Mouse (Mus musculus): Measurements from ENCODE around the gene Elovl6. TPM values are rescaled to one million over a fixed set of nuclear protein-coding genes. Genes with fewer than 3 reads are reported as not detected.

The Elovl6 gene
- polyA plus RNA-seq, 1 experiment from 2014 or later: 33.4 TPM

GRCm38 (mm10) chr3:129571642-129572041, 39.5 kb downstream of the Elovl6 start:
- Histone ChIP-seq H3K27me3 (no peaks in the 10 kb centered on the region), H3K9ac (no peak overlapping the region), H3K36me3 (peaks cover 13% of the 10 kb centered on the region), H3K27ac (no peak overlapping the region), H3K9me3 (no peaks in the 10 kb centered on the region), H3K4me2 (replicated peaks) (no peak overlapping the region), H3K4me3 (no peak overlapping the region), H3K4me1 (peaks cover 8% of the 10 kb centered on the region; the same call in 1 of the 2 replicates)
- 90% methylated on average over 5 of the region's 5 CpGs for WGBS
- ATAC-seq (ENCODE audit: low FRiP score, low read depth): no peak

- H3K9ac ChIP-seq: no peak overlapping the region
These were observed 40.8 kb downstream of the Elovl6 start for GRCm38 (mm10) chr3:129572959-129573358.

GRCm38 (mm10) chr3:129573609-129574008, 41.5 kb downstream of the Elovl6 start:
- Histone ChIP-seq H3K9ac (no peak overlapping the region), H3K4me1 (peaks cover 5% of the 10 kb centered on the region; the same call in 1 of the 2 replicates), H3K9me3 (no peaks in the 10 kb centered on the region), H3K36me3 (peaks cover 15% of the 10 kb centered on the region), H3K27me3 (no peaks in the 10 kb centered on the region), H3K27ac (no peak overlapping the region), H3K4me3 (no peak overlapping the region), H3K4me2 (replicated peaks) (no peak overlapping the region)
- 91% methylated on average over 4 of the region's 4 CpGs for WGBS
- no peak for ATAC-seq (ENCODE audit: low FRiP score, low read depth)

More at GRCm38 (mm10) chr3:129572959-129573358, 40.8 kb downstream of the Elovl6 start:
- H3K4me3 ChIP-seq: no peak overlapping the region
- no peak overlapping the region for H3K4me2 ChIP-seq (replicated peaks)
- H3K36me3 ChIP-seq: peaks cover 15% of the 10 kb centered on the region
- WGBS: 78% methylated on average over 4 of the region's 4 CpGs
- H3K27me3 ChIP-seq: no peaks in the 10 kb centered on the region
- no peak for ATAC-seq (ENCODE audit: low FRiP score, low read depth)
- no peaks in the 10 kb centered on the region for H3K9me3 ChIP-seq
- H3K27ac ChIP-seq: no peak overlapping the region
- H3K4me1 ChIP-seq: peaks cover 5% of the 10 kb centered on the region; the same call in 1 of the 2 replicates

GRCm38 (mm10) chr3:129575086-129575485, 42.9 kb downstream of the Elovl6 start:
- Histone ChIP-seq H3K4me3 (no peak overlapping the region), H3K9me3 (no peaks in the 10 kb centered on the region), H3K27me3 (no peaks in the 10 kb centered on the region), H3K4me2 (replicated peaks) (no peak overlapping the region), H3K9ac (no peak overlapping the region), H3K36me3 (peaks cover 15% of the 10 kb centered on the region), H3K4me1 (peaks cover 5% of the 10 kb centered on the region; the same call in 1 of the 2 replicates), H3K27ac (no peak overlapping the region)
- no peak for ATAC-seq (ENCODE audit: low FRiP score, low read depth)
- WGBS: 91% methylated on average over 4 of the region's 4 CpGs

- Histone ChIP-seq H3K4me1 (peaks cover 5% of the 10 kb centered on the region), H3K9me3 (no peaks in the 10 kb centered on the region), H3K4me2 (replicated peaks) (no peak overlapping the region), H3K27ac (no peak overlapping the region), H3K36me3 (peaks cover 15% of the 10 kb centered on the region), H3K4me3 (no peak overlapping the region), H3K27me3 (no peaks in the 10 kb centered on the region), H3K9ac (no peak overlapping the region)
- no peak for ATAC-seq (ENCODE audit: low FRiP score, low read depth)
- WGBS: 90% methylated on average over 6 of the region's 6 CpGs
These were observed 44.4 kb downstream of the Elovl6 start for GRCm38 (mm10) chr3:129576522-129576921.

- Histone ChIP-seq H3K4me1 (peaks cover 5% of the 10 kb centered on the region; the same call in 1 of the 2 replicates), H3K27ac (no peak overlapping the region), H3K27me3 (no peaks in the 10 kb centered on the region), H3K4me2 (replicated peaks) (no peak overlapping the region), H3K36me3 (peaks cover 15% of the 10 kb centered on the region), H3K9ac (no peak overlapping the region), H3K4me3 (no peak overlapping the region), H3K9me3 (no peaks in the 10 kb centered on the region)
- no peak for ATAC-seq (ENCODE audit: low FRiP score, low read depth)
- WGBS: 92% methylated on average over 11 of the region's 11 CpGs
These were observed 46.8 kb downstream of the Elovl6 start for GRCm38 (mm10) chr3:129578741-129579475.

GRCm38 (mm10) chr3:129581024-129581423, 48.9 kb downstream of the Elovl6 start:
- Histone ChIP-seq H3K27ac (no peak overlapping the region), H3K4me3 (no peak overlapping the region), H3K4me2 (replicated peaks) (no peak overlapping the region), H3K9ac (no peak overlapping the region), H3K36me3 (peaks cover 4% of the 10 kb centered on the region), H3K4me1 (peaks cover 5% of the 10 kb centered on the region; the same call in 1 of the 2 replicates), H3K9me3 (no peaks in the 10 kb centered on the region), H3K27me3 (no peaks in the 10 kb centered on the region)
- WGBS: 70% methylated on average over 3 of the region's 3 CpGs
- ATAC-seq (ENCODE audit: low FRiP score, low read depth): 0 out of 2 replicates have a peak, but pooled peaks have one; percentile 3

- H3K9ac ChIP-seq: no peak overlapping the region
- WGBS: 70% methylated on average over 4 of the region's 4 CpGs
- no peak for ATAC-seq (ENCODE audit: low FRiP score, low read depth)
These were observed 50.3 kb downstream of the Elovl6 start for GRCm38 (mm10) chr3:129582449-129582848.

GRCm38 (mm10) chr3:129583290-129583689, 51.1 kb downstream of the Elovl6 start:
- Histone ChIP-seq H3K36me3 (no peaks in the 10 kb centered on the region), H3K4me1 (peaks cover 5% of the 10 kb centered on the region; the same call in 1 of the 2 replicates), H3K27me3 (no peaks in the 10 kb centered on the region), H3K4me3 (no peak overlapping the region), H3K4me2 (replicated peaks) (no peak overlapping the region), H3K9ac (no peak overlapping the region), H3K27ac (no peak overlapping the region), H3K9me3 (no peaks in the 10 kb centered on the region)
- no peak for ATAC-seq (ENCODE audit: low FRiP score, low read depth)
- WGBS: 81% methylated on average over 5 of the region's 5 CpGs

More at GRCm38 (mm10) chr3:129582449-129582848, 50.3 kb downstream of the Elovl6 start:
- Histone ChIP-seq H3K4me3 (no peak overlapping the region), H3K27ac (no peak overlapping the region), H3K4me1 (peaks cover 5% of the 10 kb centered on the region; the same call in 1 of the 2 replicates), H3K36me3 (no peaks in the 10 kb centered on the region), H3K9me3 (no peaks in the 10 kb centered on the region), H3K27me3 (no peaks in the 10 kb centered on the region), H3K4me2 (replicated peaks) (no peak overlapping the region)

- ATAC-seq (ENCODE audit: low FRiP score, low read depth): no peak
- Histone ChIP-seq H3K36me3 (no peaks in the 10 kb centered on the region; the same call in 1 of the 2 replicates), H3K4me3 (no peak overlapping the region), H3K9ac (no peak overlapping the region), H3K27me3 (no peaks in the 10 kb centered on the region), H3K9me3 (no peaks in the 10 kb centered on the region), H3K4me2 (replicated peaks) (no peak overlapping the region), H3K4me1 (peaks cover 14% of the 10 kb centered on the region), H3K27ac (no peak overlapping the region)
- 86% methylated on average over 8 of the region's 8 CpGs for WGBS
These were observed 55.8 kb downstream of the Elovl6 start for GRCm38 (mm10) chr3:129587916-129588315.

GRCm38 (mm10) chr3:129588753-129589152, 56.6 kb downstream of the Elovl6 start:
- no peak overlapping the region for H3K4me3 ChIP-seq
- no peaks in the 10 kb centered on the region for H3K27me3 ChIP-seq
- no peak overlapping the region for H3K4me2 ChIP-seq (replicated peaks)
- peaks cover 9% of the 10 kb centered on the region for H3K4me1 ChIP-seq
- H3K9me3 ChIP-seq: no peaks in the 10 kb centered on the region
- H3K36me3 ChIP-seq: no peaks in the 10 kb centered on the region; the same call in 1 of the 2 replicates
- no peak overlapping the region for H3K9ac ChIP-seq
- WGBS: 85% methylated on average over 3 of the region's 3 CpGs
- no peak overlapping the region for H3K27ac ChIP-seq
- ATAC-seq (ENCODE audit: low FRiP score, low read depth): no peak

GRCm38 (mm10) chr3:129589705-129590104, 57.5 kb downstream of the Elovl6 start:
- no peak for ATAC-seq (ENCODE audit: low FRiP score, low read depth)
- H3K4me1 ChIP-seq: peaks cover 9% of the 10 kb centered on the region
- 90% methylated on average over 10 of the region's 10 CpGs for WGBS
- no peak overlapping the region for H3K4me2 ChIP-seq (replicated peaks)
- H3K27ac ChIP-seq: no peak overlapping the region
- H3K4me3 ChIP-seq: no peak overlapping the region
- H3K36me3 ChIP-seq: no peaks in the 10 kb centered on the region; the same call in 1 of the 2 replicates
- H3K9ac ChIP-seq: no peak overlapping the region
- H3K9me3 ChIP-seq: no peaks in the 10 kb centered on the region
- H3K27me3 ChIP-seq: no peaks in the 10 kb centered on the region
